Mouse (Mus musculus) spleen, adult 2 months (tissue): ENCODE measurements around the gene Slc45a3.

Experiments used
- CTCF ChIP-seq: fragments of 200-500 bp; IDR thresholded peaks from 2 replicates; pipeline ENCODE4 v1.5.1; 2011; ENCODE audit warnings: mild to moderate bottlenecking, inconsistent platforms; ENCODE audit not compliant: insufficient read depth, insufficient read length, insufficient replicate concordance; ENCODE audit errors: extremely low read depth
- POLR2A ChIP-seq: fragments of 200-500 bp; IDR thresholded peaks from 2 replicates; pipeline ENCODE4 v1.6.1; 2011; ENCODE audit warnings: low read depth, low read length, inconsistent platforms

DNA sequence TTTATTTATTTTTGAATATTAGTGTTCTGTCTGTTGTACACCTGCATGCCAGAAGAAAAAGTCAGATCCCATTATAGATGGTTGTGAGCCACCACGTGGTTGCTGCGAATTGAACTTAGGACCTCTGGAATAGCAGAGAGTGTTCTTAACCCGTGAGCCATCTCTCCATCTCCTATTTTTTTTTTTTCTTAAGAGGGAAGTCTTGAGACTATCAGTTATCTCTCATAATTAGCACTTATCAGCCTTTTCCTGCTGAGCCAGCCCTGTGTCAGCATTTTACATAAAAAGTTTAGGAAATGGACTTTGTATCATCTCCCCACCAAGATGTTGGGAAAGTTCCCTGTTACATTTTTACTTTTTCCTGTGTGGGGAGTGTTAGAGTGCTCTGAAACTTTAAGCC, 59.3 kb downstream of the Slc45a3 start:
- no peak for TF ChIP-seq CTCF
- no peak for TF ChIP-seq POLR2A
